Mouse (Mus musculus) hindbrain, embryonic 11.5 days (tissue): ENCODE measurements around the gene Rab25. TPM values are rescaled to one million over a fixed set of nuclear protein-coding genes. Genes with fewer than 3 reads are reported as not detected.

ENCODE experiments used
- ATAC-seq: fragments of 200-750 bp; cut with Nextera tagmentation; 2 replicates; pipeline ENCODE4 v1.8.0; 2017; ENCODE audit warnings: mild to moderate bottlenecking, moderate TSS enrichment, moderate library complexity; ENCODE audit not compliant: low FRiP score
- DNase-seq: peaks from one replicate; pipeline ENCODE4 v3.0.0-alpha.2; 2015; ENCODE audit warnings: low spot score
- H3K27ac ChIP-seq: fragments of 300-500 bp; sonication (generic); 2 replicates; pipeline ENCODE4 v1.5.1; 2014; ENCODE audit warnings: mild to moderate bottlenecking, low read depth, low read length
- H3K27me3 ChIP-seq: fragments of 300-500 bp; sonication (generic); 2 replicates; pipeline ENCODE4 v1.6.1; 2014; ENCODE audit warnings: mild to moderate bottlenecking, low read length, moderate library complexity, mixed read lengths; ENCODE audit not compliant: control insufficient read depth, insufficient read depth
- H3K36me3 ChIP-seq: fragments of 300-500 bp; sonication (generic); 2 replicates; pipeline ENCODE4 v1.6.1; 2014; ENCODE audit warnings: mild to moderate bottlenecking, low read length, moderate library complexity, mixed read lengths; ENCODE audit not compliant: control insufficient read depth, insufficient read depth
- H3K4me1 ChIP-seq: fragments of 300-500 bp; sonication (generic); replicated peaks from 2 replicates; pipeline ENCODE4 v1.6.1; 2014; ENCODE audit warnings: low read length, mixed read lengths; ENCODE audit not compliant: control insufficient read depth, insufficient read depth
- H3K4me2 ChIP-seq: fragments of 300-500 bp; sonication (generic); replicated peaks from 2 replicates; pipeline ENCODE4 v1.6.1; 2014; ENCODE audit warnings: mild to moderate bottlenecking, low read depth, low read length
- H3K4me3 ChIP-seq: fragments of 300-500 bp; sonication (generic); 2 replicates; pipeline ENCODE4 v1.5.1; 2014; ENCODE audit warnings: low read depth, low read length
- H3K9ac ChIP-seq: fragments of 300-500 bp; sonication (generic); 2 replicates; pipeline ENCODE4 v1.6.1; 2014; ENCODE audit warnings: low read depth, low read length
- H3K9me3 ChIP-seq: fragments of 300-500 bp; sonication (generic); 2 replicates; pipeline ENCODE4 v1.6.1; 2016; ENCODE audit warnings: low read length; ENCODE audit not compliant: control insufficient read depth
- WGBS: fragments of 180-500 bp; shearing (Covaris S2); extraction: QIAGEN DNeasy Blood & Tissue Kit; methylation state at CpG from one replicate; pipeline ENCODE4 v1.1.7; 2014; 5-methylcytosine and 5-hydroxymethylcytosine counted together
- polyA plus RNA-seq: library from polyadenylated mRNA; unstranded; fragments of >200 nt; fragmentation: Nextera tagmentation; extraction: Ambion mirVana; gene quantifications from 2 replicates; pipeline ENCODE4 v1.2.1, GENCODE M21; 2014

The Rab25 gene
- polyA plus RNA-seq, 1 experiment from 2014 or later = 1.8 TPM

- Histone ChIP-seq H3K9me3 (no peaks in the 10 kb centered on the region), H3K36me3 (peaks cover 21% of the 10 kb centered on the region), H3K9ac (no peak overlapping the region), H3K4me2 (no peak overlapping the region), H3K4me1 (no peaks in the 10 kb centered on the region), H3K27ac (no peak overlapping the region), H3K4me3 (no peak overlapping the region), H3K27me3 (no peaks in the 10 kb centered on the region)
- WGBS = 95% methylated on average over 10 of the region's 10 CpGs
- ATAC-seq = no peak
- DNase-seq = no peak
These were observed 22.2 kb upstream of the Rab25 start for GRCm38 (mm10) chr3:88570341-88570740.

DNA sequence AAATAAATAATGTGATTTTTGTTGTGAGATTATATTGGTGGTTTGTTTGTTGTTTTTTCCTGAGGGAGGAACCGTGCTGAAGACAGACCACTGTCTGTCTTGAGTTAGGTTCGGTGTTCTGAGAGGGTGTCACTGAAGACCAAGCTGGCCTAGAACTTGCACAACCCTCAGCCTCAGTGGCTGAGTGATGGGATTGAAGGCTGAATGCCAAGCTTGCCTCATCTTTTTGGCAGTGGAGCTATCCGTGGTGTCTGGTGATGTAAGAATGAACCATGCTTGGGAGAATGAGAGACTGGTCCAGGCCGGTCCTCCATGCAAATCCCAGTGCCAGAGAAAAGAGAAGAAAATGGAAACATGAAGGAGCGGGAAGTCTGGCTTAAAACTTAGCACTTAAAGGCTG is 21.6 kb upstream of the Rab25 start:
- H3K36me3 ChIP-seq = peaks cover 24% of the 10 kb centered on the region
- no peak overlapping the region for H3K4me3 ChIP-seq
- WGBS = 96% methylated on average over 5 of the region's 5 CpGs
- no peak overlapping the region for H3K9ac ChIP-seq
- H3K9me3 ChIP-seq = no peaks in the 10 kb centered on the region
- no peak overlapping the region for H3K27ac ChIP-seq
- no peaks in the 10 kb centered on the region for H3K4me1 ChIP-seq
- H3K4me2 ChIP-seq = no peak overlapping the region
- no peak for ATAC-seq
- H3K27me3 ChIP-seq = no peaks in the 10 kb centered on the region
- no peak for DNase-seq

DNA sequence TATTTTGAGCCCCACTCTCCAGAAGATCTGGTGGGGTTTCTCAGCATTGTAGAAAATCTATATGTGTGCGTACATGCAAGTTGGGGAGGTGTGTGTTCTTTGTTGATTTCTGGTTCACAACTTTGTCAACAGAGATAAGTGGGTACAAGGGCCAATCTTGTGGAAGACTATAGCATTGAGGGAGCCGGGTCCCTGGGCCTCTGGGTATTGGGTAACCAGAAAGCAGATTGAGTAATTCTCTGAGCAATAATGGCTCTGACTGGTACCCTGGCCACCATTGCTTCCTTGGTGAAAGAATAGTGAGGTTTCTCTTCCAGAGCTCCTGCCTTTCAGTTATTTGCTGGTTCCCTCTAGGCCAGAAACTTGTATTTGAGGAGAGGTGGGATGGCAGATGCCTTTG is 21.0 kb upstream of the Rab25 start:
- peaks cover 24% of the 10 kb centered on the region for H3K36me3 ChIP-seq

GRCm38 (mm10) chr3:88568615-88569014 is 20.5 kb upstream of the Rab25 start:
- Histone ChIP-seq H3K4me2 (no peak overlapping the region), H3K9ac (no peak overlapping the region), H3K27me3 (no peaks in the 10 kb centered on the region), H3K4me1 (no peaks in the 10 kb centered on the region), H3K36me3 (peaks cover 26% of the 10 kb centered on the region), H3K4me3 (no peak overlapping the region), H3K9me3 (no peaks in the 10 kb centered on the region), H3K27ac (no peak overlapping the region)
- no peak for ATAC-seq
- no peak for DNase-seq
- 98% methylated on average over 2 of the region's 2 CpGs for WGBS

More for the DNA sequence above, 21.0 kb upstream of the Rab25 start:
- H3K27me3 ChIP-seq = no peaks in the 10 kb centered on the region
- H3K27ac ChIP-seq = no peak overlapping the region
- H3K4me2 ChIP-seq = no peak overlapping the region
- ATAC-seq = no peak
- no peak for DNase-seq
- no peak overlapping the region for H3K9ac ChIP-seq
- H3K9me3 ChIP-seq = no peaks in the 10 kb centered on the region
- H3K4me1 ChIP-seq = no peaks in the 10 kb centered on the region
- 95% methylated on average over 2 of the region's 2 CpGs for whole genome bisulfite sequencing
- H3K4me3 ChIP-seq = no peak overlapping the region

DNA sequence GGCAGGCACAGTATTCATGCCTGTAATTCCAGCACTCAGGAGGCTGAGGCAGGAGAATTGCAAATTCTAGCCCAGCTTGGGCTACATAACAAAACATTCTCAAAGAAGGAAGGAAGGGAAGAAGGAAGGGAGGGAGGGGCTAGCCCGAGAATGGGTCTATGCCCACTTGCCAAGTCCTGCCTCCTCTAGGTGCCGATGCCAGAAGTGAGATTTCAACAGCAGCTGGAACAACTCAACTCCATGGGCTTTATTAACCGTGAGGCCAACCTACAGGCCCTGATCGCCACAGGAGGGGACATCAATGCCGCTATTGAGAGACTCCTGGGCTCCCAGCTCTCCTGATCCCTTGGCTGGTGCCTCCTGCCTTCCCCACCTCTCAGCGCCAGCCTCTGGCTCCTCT is 19.8 kb upstream of the Rab25 start:
- over 99% methylated on average over 6 of the region's 6 CpGs for WGBS
- Histone ChIP-seq H3K4me3 (no peak overlapping the region), H3K27me3 (no peaks in the 10 kb centered on the region), H3K9ac (no peak overlapping the region), H3K4me1 (no peaks in the 10 kb centered on the region), H3K9me3 (no peaks in the 10 kb centered on the region), H3K27ac (no peak overlapping the region), H3K36me3 (peaks cover 28% of the 10 kb centered on the region), H3K4me2 (no peak overlapping the region)
- DNase-seq (no peak), ATAC-seq (no peak)

- 89% methylated on average over 4 of the region's 4 CpGs for WGBS
- no peak overlapping the region for H3K9ac ChIP-seq
- no peak overlapping the region for H3K4me2 ChIP-seq
These were observed 18.5 kb upstream of the Rab25 start for GRCm38 (mm10) chr3:88566536-88567061.

GRCm38 (mm10) chr3:88566116-88566515 is 18.0 kb upstream of the Rab25 start:
- WGBS = 89% methylated on average over 3 of the region's 3 CpGs
- H3K4me1 ChIP-seq = no peaks in the 10 kb centered on the region
- no peaks in the 10 kb centered on the region for H3K9me3 ChIP-seq
- DNase-seq (no peak), ATAC-seq (no peak)
- no peaks in the 10 kb centered on the region for H3K27me3 ChIP-seq
- H3K9ac ChIP-seq = no peak overlapping the region
- H3K27ac ChIP-seq = no peak overlapping the region
- H3K4me3 ChIP-seq = no peak overlapping the region
- no peak overlapping the region for H3K4me2 ChIP-seq
- H3K36me3 ChIP-seq = peaks cover 30% of the 10 kb centered on the region

More at GRCm38 (mm10) chr3:88566536-88567061, 18.5 kb upstream of the Rab25 start:
- H3K27ac ChIP-seq = no peak overlapping the region
- ATAC-seq = no peak
- no peak for DNase-seq
- no peaks in the 10 kb centered on the region for H3K27me3 ChIP-seq
- H3K9me3 ChIP-seq = no peaks in the 10 kb centered on the region
- H3K36me3 ChIP-seq = peaks cover 30% of the 10 kb centered on the region
- H3K4me1 ChIP-seq = no peaks in the 10 kb centered on the region
- no peak overlapping the region for H3K4me3 ChIP-seq

- Histone ChIP-seq H3K9me3 (no peaks in the 10 kb centered on the region), H3K36me3 (peaks cover 30% of the 10 kb centered on the region), H3K9ac (no peak overlapping the region), H3K4me2 (no peak overlapping the region), H3K4me3 (no peak overlapping the region), H3K27ac (0 out of 2 replicates have a peak overlapping the region, but pooled peaks have one; percentile 3), H3K4me1 (no peaks in the 10 kb centered on the region), H3K27me3 (no peaks in the 10 kb centered on the region)
- WGBS = 90% methylated on average over 7 of the region's 7 CpGs
- ATAC-seq (no peak), DNase-seq (no peak)
These were observed 15.9 kb upstream of the Rab25 start for GRCm38 (mm10) chr3:88563966-88564365.

DNA sequence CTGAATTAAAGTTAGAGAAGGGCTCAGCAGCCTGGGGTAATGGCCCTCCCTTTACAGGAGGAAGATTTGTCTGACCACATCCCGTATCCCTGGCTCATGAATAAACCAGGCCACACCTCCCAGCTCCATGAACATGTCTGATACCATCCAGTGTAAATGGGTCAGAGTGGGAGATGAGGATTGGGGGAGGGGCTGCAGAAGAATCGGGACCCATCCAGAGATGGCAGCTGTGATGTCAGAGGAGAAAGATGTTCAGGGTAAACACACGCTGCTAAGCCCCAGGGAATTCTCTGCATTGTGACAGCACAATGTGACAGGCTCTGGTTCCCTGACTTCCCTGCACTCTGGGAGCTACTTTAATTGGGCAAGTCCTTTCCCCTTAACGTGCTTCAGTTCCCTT is 15.3 kb upstream of the Rab25 start:
- Histone ChIP-seq H3K4me1 (no peaks in the 10 kb centered on the region), H3K4me2 (no peak overlapping the region), H3K9me3 (no peaks in the 10 kb centered on the region), H3K27me3 (no peaks in the 10 kb centered on the region), H3K9ac (no peak overlapping the region), H3K36me3 (peaks cover 28% of the 10 kb centered on the region), H3K4me3 (no peak overlapping the region), H3K27ac (no peak overlapping the region)
- peak; percentile 27 for DNase-seq
- WGBS = 75% methylated on average over 4 of the region's 4 CpGs
- peak; percentile 34; the same call in 1 of the 2 replicates for ATAC-seq
